Mouse (Mus musculus) ES-Bruce4 (cell line): ENCODE data around the gene Pakap. TPM values are rescaled to one million over a fixed set of nuclear protein-coding genes. Genes with fewer than 3 reads are reported as not detected.

Experiments used
- H3K27ac ChIP-seq: 2 replicates; pipeline ENCODE4 v1.5.1; 2012; ENCODE audit warnings: low read length, inconsistent platforms; ENCODE audit not compliant: insufficient read depth
- H3K27me3 ChIP-seq: 2 replicates; pipeline ENCODE4 v1.6.1; 2012; ENCODE audit warnings: mild to moderate bottlenecking, low read length, inconsistent platforms; ENCODE audit not compliant: control insufficient read depth, poor library complexity, insufficient read depth, severe bottlenecking
- H3K36me3 ChIP-seq: 2 replicates; pipeline ENCODE4 v1.6.1; 2012; ENCODE audit warnings: inconsistent platforms, mild to moderate bottlenecking, low read length, moderate library complexity; ENCODE audit not compliant: control insufficient read depth, poor library complexity, insufficient read depth, severe bottlenecking
- H3K4me1 ChIP-seq: one replicate; pipeline ENCODE4 v1.8.1; 2011; ENCODE audit warnings: low read length; ENCODE audit not compliant: control insufficient read depth, insufficient read depth
- H3K4me3 ChIP-seq: 2 replicates; pipeline ENCODE4 v1.5.1; 2011; ENCODE audit warnings: low read depth, mild to moderate bottlenecking, low read length
- H3K9ac ChIP-seq: 2 replicates; pipeline ENCODE4 v1.6.1; 2012; ENCODE audit warnings: low read depth, mild to moderate bottlenecking, inconsistent platforms; ENCODE audit not compliant: poor library complexity, severe bottlenecking
- H3K9me3 ChIP-seq: replicated peaks from 2 replicates; pipeline ENCODE4 v1.6.1; 2012; ENCODE audit warnings: mild to moderate bottlenecking, low read length, inconsistent platforms; ENCODE audit not compliant: control insufficient read depth, poor library complexity, insufficient read depth, severe bottlenecking
- CTCF ChIP-seq: IDR thresholded peaks from one replicate; pipeline ENCODE4 v1.8.1; 2011; ENCODE audit warnings: low read depth, low read length
- EP300 ChIP-seq: IDR thresholded peaks from 2 replicates; pipeline ENCODE4 v1.6.1; 2011; ENCODE audit warnings: low read depth, low read length; ENCODE audit not compliant: insufficient read depth
- POLR2A ChIP-seq: IDR thresholded peaks from one replicate; pipeline ENCODE4 v1.8.1; 2011; ENCODE audit warnings: low read length; ENCODE audit not compliant: insufficient read depth
- polyA plus RNA-seq: library from polyadenylated mRNA; stranded (reverse); fragments of >200 nt; gene quantifications from 2 replicates; pipeline ENCODE4 v1.2.4, GENCODE M21; 2011; ENCODE audit warnings: low read depth; ENCODE audit not compliant: missing spikeins, insufficient read depth, insufficient read length

Gene Pakap
- polyA plus RNA-seq, 1 experiment, result 2.4 TPM

- H3K36me3 ChIP-seq, result no peaks in the 10 kb centered on the region
- H3K9ac ChIP-seq, result no peak overlapping the region
- H3K27ac ChIP-seq, result no peak overlapping the region
- H3K27me3 ChIP-seq, result 0 out of 2 replicates have a peak, but pooled peaks cover 1% of the 10 kb centered on the region
- no peaks in the 10 kb centered on the region for H3K4me1 ChIP-seq
- H3K9me3 ChIP-seq, result no peaks in the 10 kb centered on the region
- TF ChIP-seq POLR2A (no peak), EP300 (no peak), CTCF (no peak)
- no peak overlapping the region for H3K4me3 ChIP-seq
Measured at GRCm38 (mm10) chr4:57557102-57557501, 10.9 kb upstream of the Pakap start.

GRCm38 (mm10) chr4:57559438-57559837 lies 8.5 kb upstream of the Pakap start:
- H3K4me1 ChIP-seq, result no peaks in the 10 kb centered on the region
- TF ChIP-seq CTCF (no peak), POLR2A (no peak), EP300 (no peak)
- no peaks in the 10 kb centered on the region for H3K9me3 ChIP-seq
- H3K36me3 ChIP-seq, result no peaks in the 10 kb centered on the region
- no peak overlapping the region for H3K4me3 ChIP-seq
- H3K27me3 ChIP-seq, result peaks cover 1% of the 10 kb centered on the region; the same call in 1 of the 2 replicates
- H3K9ac ChIP-seq, result no peak overlapping the region
- H3K27ac ChIP-seq, result no peak overlapping the region

DNA sequence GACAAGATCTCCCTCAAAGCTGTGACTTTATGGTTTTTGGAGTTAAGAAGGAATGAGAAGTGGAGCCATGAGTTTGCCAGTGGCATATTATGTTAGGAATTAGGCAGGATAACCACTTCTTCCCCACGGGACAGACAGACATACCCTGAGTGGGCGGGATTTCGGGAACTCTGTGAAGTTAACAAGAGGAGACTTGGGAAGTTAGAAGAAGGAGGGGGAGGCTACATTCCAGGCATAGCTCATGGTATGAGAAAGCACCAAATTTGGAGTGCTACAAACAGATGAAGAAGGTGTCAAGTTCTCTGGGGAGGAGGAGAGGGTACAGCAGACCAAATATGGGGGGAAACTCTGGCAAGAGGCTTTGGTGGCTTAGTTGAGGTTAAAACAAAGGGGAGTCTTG lies 8.0 kb upstream of the Pakap start:
- Histone ChIP-seq H3K9me3 (no peaks in the 10 kb centered on the region), H3K9ac (no peak overlapping the region), H3K4me3 (no peak overlapping the region), H3K27ac (no peak overlapping the region), H3K36me3 (no peaks in the 10 kb centered on the region), H3K27me3 (peaks cover 1% of the 10 kb centered on the region; the same call in 1 of the 2 replicates), H3K4me1 (no peaks in the 10 kb centered on the region)
- TF ChIP-seq POLR2A, result no peak
- no peak for TF ChIP-seq EP300

GRCm38 (mm10) chr4:57561055-57561454 lies 6.9 kb upstream of the Pakap start:
- Histone ChIP-seq H3K4me3 (no peak overlapping the region), H3K9me3 (no peaks in the 10 kb centered on the region), H3K4me1 (no peaks in the 10 kb centered on the region), H3K27ac (no peak overlapping the region), H3K9ac (no peak overlapping the region), H3K27me3 (peaks cover 1% of the 10 kb centered on the region; the same call in 1 of the 2 replicates), H3K36me3 (no peaks in the 10 kb centered on the region)
- TF ChIP-seq EP300 (no peak), CTCF (no peak), POLR2A (no peak)

DNA sequence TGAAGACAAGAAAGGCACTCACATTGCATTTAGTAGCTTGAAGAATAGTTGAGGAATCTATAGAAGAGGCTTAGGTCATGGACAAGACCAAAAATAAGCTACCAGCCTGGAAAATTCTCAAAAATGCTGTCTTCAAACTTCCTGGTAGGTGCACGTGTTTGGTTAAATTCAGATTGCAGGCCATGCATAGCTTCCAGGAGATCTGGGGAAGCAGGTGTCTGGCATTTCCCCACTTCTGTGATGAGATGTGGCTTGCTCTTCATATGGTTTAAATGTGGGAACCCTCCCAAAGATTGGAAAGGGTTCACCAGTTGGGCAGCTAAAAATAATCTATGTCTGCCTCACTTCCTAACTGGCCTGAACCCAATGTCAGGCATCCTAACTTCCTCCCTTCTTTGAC lies 2.7 kb upstream of the Pakap start:
- no peak overlapping the region for H3K4me3 ChIP-seq

DNA sequence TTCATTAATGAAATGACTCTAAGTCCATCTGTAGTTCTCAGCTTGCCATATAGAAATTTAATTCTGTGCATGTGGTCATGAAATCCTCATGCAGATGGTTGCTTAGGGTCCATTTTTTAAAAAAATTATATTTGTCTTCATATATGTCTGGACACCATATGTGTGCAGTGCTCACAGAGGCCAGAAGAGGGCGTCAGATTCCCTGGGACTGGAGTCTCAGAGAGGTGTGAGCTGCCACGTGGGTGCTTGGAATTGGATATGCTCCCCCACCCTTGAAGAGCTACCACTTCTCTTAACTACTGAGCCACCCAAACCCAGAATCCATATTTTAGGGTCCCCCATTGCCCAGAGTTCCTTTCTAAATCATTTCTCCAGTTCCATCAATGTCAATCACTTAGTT lies 2.2 kb upstream of the Pakap start:
- peaks cover 5% of the 10 kb centered on the region for H3K27me3 ChIP-seq
- no peak overlapping the region for H3K9ac ChIP-seq
- H3K4me3 ChIP-seq, result no peak overlapping the region
- H3K27ac ChIP-seq, result no peak overlapping the region
- TF ChIP-seq POLR2A, result no peak
- peak; percentile 37 for TF ChIP-seq CTCF
- no peak for TF ChIP-seq EP300
- no peaks in the 10 kb centered on the region for H3K4me1 ChIP-seq
- no peaks in the 10 kb centered on the region for H3K36me3 ChIP-seq
- H3K9me3 ChIP-seq, result no peaks in the 10 kb centered on the region

More for the DNA sequence above, 2.7 kb upstream of the Pakap start:
- H3K27me3 ChIP-seq, result peaks cover 5% of the 10 kb centered on the region
- H3K36me3 ChIP-seq, result no peaks in the 10 kb centered on the region
- no peak overlapping the region for H3K9ac ChIP-seq
- TF ChIP-seq POLR2A (no peak), CTCF (no peak)
- H3K27ac ChIP-seq, result no peak overlapping the region
- H3K4me1 ChIP-seq, result no peaks in the 10 kb centered on the region
- no peaks in the 10 kb centered on the region for H3K9me3 ChIP-seq
